Mouse (Mus musculus) kidney, embryonic 15.5 days (tissue): Measurements from ENCODE around the gene Cdc42ep1. TPM values are rescaled to one million over a fixed set of nuclear protein-coding genes. Genes with fewer than 3 reads are reported as not detected.
A peak's percentile ranks its signal among the peaks of the same experiment; 100 is the strongest.

ENCODE experiments used
- ATAC-seq: fragments of 200-750 bp; cut with Nextera tagmentation; replicated peaks from 2 replicates; pipeline ENCODE4 v1.8.0; 2017; ENCODE audit warnings: moderate TSS enrichment; ENCODE audit not compliant: low FRiP score
- H3K27ac ChIP-seq: fragments of 300-500 bp; sonication (generic); 2 replicates; pipeline ENCODE4 v1.5.1; 2015; ENCODE audit warnings: mild to moderate bottlenecking, inconsistent platforms
- H3K27me3 ChIP-seq: fragments of 300-500 bp; sonication (generic); 2 replicates; pipeline ENCODE4 v1.6.1; 2015; ENCODE audit warnings: inconsistent platforms
- H3K36me3 ChIP-seq: fragments of 300-500 bp; sonication (generic); 2 replicates; pipeline ENCODE4 v1.6.1; 2015; ENCODE audit warnings: inconsistent platforms
- H3K4me1 ChIP-seq: fragments of 300-500 bp; sonication (generic); 2 replicates; pipeline ENCODE4 v1.6.1; 2015; ENCODE audit warnings: inconsistent platforms
- H3K4me2 ChIP-seq: fragments of 300-500 bp; sonication (generic); 2 replicates; pipeline ENCODE4 v1.6.1; 2015; ENCODE audit warnings: moderate library complexity, mild to moderate bottlenecking, inconsistent platforms
- H3K4me3 ChIP-seq: fragments of 300-500 bp; sonication (generic); replicated peaks from 2 replicates; pipeline ENCODE4 v1.5.1; 2015; ENCODE audit warnings: mild to moderate bottlenecking, inconsistent platforms
- H3K9ac ChIP-seq: fragments of 300-500 bp; sonication (generic); 2 replicates; pipeline ENCODE4 v1.6.1; 2015; ENCODE audit warnings: mild to moderate bottlenecking, inconsistent platforms
- H3K9me3 ChIP-seq: fragments of 300-500 bp; sonication (generic); replicated peaks from 2 replicates; pipeline ENCODE4 v1.6.1; 2016; ENCODE audit warnings: inconsistent platforms
- WGBS: fragments of 180-500 bp; shearing (Covaris S2); methylation state at CpG from one replicate; pipeline ENCODE4 v1.1.7; 2015; ENCODE audit warnings: mixed read lengths; 5-methylcytosine and 5-hydroxymethylcytosine counted together
- microRNA-seq: library from miRNA; unstranded; fragments of <30 nt; microRNA quantifications from one replicate; pipeline ENCODE4, GENCODE M21; 2016
- polyA plus RNA-seq: library from polyadenylated mRNA; unstranded; fragments of >200 nt; fragmentation: Nextera tagmentation; extraction: Ambion mirVana; gene quantifications from 2 replicates; pipeline ENCODE4 v1.2.1, GENCODE M21; 2015

Cdc42ep1 gene
- polyA plus RNA-seq, 1 experiment from 2014 or later = 51.1 TPM

DNA sequence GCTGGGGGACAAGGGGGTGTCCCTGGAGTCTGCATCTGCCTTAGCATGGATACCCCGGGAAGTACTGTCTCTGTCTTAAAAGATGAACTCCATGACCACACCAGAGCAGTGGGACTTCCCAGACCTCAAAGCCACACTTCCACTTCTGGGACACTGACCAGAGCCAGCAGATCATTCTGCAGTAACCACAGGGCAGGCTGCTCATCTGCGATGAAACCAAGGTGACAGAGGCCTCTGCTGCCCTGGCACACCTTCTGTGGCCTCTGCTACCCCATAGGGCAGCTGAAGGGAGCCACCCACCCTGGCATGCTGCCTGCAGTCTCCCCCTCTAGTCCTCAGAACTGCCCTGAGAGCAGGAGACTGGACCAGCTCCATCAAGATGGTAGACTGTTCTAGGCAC is 53.3 kb downstream of the Cdc42ep1 start:
- no peaks in the 10 kb centered on the region for H3K27me3 ChIP-seq
- no peak overlapping the region for H3K4me2 ChIP-seq
- H3K27ac ChIP-seq = peak overlapping the region; percentile 67; the same call in 1 of the 2 replicates
- no peak for ATAC-seq
- no peak overlapping the region for H3K4me3 ChIP-seq
- WGBS = 90% methylated on average over 2 of the region's 2 CpGs
- peaks cover 32% of the 10 kb centered on the region for H3K36me3 ChIP-seq
- H3K9ac ChIP-seq = no peak overlapping the region
- H3K4me1 ChIP-seq = peaks cover 84% of the 10 kb centered on the region
- H3K9me3 ChIP-seq = no peaks in the 10 kb centered on the region

DNA sequence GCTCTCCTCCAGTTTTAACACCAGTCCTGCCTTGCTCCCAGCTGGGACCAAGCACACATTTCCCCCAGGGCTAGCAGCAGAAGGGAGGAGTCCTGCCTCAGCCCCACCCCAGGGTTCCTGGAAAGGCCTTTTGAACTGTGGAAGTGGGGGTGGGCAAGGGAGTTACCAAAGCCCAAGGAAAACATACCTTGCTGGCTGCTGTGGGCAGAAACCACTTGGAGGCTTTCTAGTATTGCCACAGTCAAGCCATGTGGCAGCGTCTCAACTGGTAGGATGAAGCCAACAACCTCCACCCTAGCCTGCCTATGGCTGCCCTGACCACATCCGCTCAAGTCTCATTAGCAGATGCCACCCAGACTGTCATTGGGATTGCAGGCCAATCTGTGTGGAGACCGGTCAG is 53.7 kb downstream of the Cdc42ep1 start:
- H3K9ac ChIP-seq = no peak overlapping the region
- 70% methylated on average over 3 of the region's 3 CpGs for WGBS
- no peak overlapping the region for H3K4me3 ChIP-seq
- peaks cover 88% of the 10 kb centered on the region for H3K4me1 ChIP-seq
- H3K27me3 ChIP-seq = no peaks in the 10 kb centered on the region
- H3K27ac ChIP-seq = no peak overlapping the region
- ATAC-seq = no peak
- H3K36me3 ChIP-seq = peaks cover 28% of the 10 kb centered on the region
- H3K9me3 ChIP-seq = no peaks in the 10 kb centered on the region
- H3K4me2 ChIP-seq = no peak overlapping the region

DNA sequence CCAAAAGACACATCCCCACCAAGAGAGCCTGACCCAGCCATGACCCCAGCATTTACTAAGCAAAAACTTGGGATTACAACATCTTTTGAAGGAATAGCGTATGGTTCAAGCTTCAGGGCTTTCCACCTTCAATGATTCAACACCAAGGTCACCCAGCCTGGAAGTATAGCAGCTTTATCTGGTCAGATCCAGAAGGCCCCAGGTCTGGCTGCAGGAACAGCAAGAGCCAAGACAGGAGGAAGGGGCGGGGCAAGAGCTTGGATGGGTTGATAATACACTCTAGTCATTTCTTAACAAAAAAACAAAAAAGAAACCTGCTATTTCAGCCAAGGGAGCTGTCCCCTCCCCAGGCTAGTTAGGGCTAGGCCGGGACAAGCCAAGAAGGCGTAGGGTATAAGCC is 55.1 kb downstream of the Cdc42ep1 start:
- peaks cover 87% of the 10 kb centered on the region for H3K4me1 ChIP-seq
- peak overlapping the region; percentile 24; the same call in 1 of the 2 replicates for H3K27ac ChIP-seq
- WGBS = 91% methylated on average over 4 of the region's 4 CpGs

DNA sequence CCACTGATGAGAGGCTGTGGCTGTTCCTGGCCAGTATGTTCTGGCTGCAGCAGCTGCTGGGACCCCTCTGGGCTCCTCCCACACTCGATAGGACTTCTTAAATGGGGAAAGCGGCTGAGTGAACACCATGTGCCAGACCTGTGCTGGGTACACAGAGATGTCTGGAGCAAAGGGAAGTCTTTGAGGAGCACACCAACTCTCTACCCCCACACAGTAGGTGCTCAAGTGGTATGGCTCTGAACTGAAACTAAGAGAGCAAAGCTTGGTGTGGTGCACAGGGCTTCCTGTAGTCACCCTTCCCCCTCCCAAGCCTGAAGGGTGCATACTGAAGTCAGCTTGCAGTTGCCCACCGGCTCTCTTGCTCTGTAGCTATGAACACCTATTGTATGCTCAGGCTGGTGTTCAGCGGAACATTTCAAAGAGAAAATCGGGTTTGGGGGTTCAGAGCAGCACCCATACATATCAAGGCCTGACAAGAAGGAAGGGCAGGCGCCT is 56.1 kb downstream of the Cdc42ep1 start:
- peak overlapping the region; percentile 63 for H3K4me3 ChIP-seq
- ATAC-seq = no peak
- H3K9ac ChIP-seq = no peak overlapping the region; the same call in 1 of the 2 replicates
- no peaks in the 10 kb centered on the region for H3K27me3 ChIP-seq
- H3K4me2 ChIP-seq = peak overlapping the region; percentile 77
- WGBS = 46% methylated on average over 6 of the region's 6 CpGs
- H3K27ac ChIP-seq = peak overlapping the region; percentile 63
- peaks cover 84% of the 10 kb centered on the region for H3K4me1 ChIP-seq
- no peaks in the 10 kb centered on the region for H3K9me3 ChIP-seq
- H3K36me3 ChIP-seq = peaks cover 21% of the 10 kb centered on the region

More for the DNA sequence above, 55.1 kb downstream of the Cdc42ep1 start:
- no peaks in the 10 kb centered on the region for H3K27me3 ChIP-seq
- ATAC-seq = no peak
- H3K4me3 ChIP-seq = no peak overlapping the region
- no peaks in the 10 kb centered on the region for H3K9me3 ChIP-seq
- H3K4me2 ChIP-seq = no peak overlapping the region
- peaks cover 22% of the 10 kb centered on the region for H3K36me3 ChIP-seq
- no peak overlapping the region for H3K9ac ChIP-seq

DNA sequence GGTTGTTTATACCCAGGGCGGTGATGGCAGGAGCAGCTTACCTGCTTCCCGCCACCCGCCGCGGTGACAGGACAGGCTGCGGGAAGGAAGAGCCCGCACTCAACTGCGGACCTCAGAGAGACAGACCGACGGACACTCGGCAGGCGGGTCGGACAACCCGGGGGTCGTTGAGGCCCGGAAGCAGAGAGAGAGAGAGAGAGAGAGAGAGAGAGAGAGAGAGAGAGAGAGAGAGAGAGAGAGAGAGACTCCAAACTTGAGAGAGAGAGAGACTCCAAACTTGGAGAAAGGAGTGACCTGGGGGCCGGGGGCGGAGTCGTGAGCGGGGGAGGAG is 57.0 kb downstream of the Cdc42ep1 start, which contains the start of gene Gm49510:
Gene Gm49510, plus strand, starts transcription at position 259 of the 331 bp plus-strand sequence.
- peaks cover 76% of the 10 kb centered on the region for H3K4me1 ChIP-seq
- H3K4me2 ChIP-seq = peak within 1 kb of the TSS; percentile 77

DNA sequence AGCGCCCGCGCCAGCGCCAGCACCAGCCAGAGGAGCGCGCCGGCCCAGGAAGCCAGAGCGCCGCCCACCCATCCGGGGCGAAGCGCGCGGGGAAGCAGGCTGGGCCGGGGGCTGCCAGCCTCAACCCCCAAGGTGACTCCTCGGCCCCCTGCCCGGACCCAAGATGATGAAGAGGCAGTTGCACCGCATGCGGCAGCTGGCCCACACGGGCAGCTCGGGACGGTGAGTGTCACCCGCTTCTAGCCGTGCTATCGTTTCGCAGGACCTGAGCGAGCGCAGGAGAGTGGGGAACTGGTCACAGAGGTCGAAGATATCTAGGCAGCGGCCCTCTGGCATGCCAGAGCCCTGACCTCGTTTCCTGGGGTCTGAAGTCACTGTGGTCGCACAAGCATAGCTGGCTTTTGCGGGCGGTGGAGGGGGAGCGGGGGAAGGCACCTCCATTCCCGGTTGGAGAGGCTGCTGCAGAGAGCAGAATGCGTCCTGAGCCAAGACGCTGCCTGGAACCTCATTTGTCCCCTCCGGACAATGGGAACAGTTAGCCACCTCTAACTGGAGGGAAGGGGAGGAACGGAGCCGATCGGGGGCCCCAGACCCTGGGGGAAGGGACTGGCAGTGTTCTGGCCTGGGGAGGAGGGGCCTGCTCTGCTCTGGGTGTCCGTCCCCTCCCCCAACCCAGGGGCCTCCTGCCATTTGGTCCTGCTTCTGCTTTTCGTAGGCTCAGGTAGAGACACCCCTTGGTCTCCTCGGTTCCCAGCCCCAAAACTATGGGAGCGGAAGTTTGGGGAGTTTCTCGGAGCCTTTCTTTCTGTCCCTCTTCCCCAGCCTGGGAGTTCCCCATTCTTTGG is 57.5 kb downstream of the Cdc42ep1 start, which contains the start of gene Sh3bp1:
Gene Sh3bp1, plus strand, starts transcription at position 29 of the 845 bp plus-strand sequence.
- H3K27ac ChIP-seq = peak within 1 kb of the TSS; percentile 63
- peak within 1 kb of the TSS; percentile 63 for H3K4me3 ChIP-seq
- H3K36me3 ChIP-seq = peaks cover 31% of the 10 kb centered on the region
- WGBS = 2% methylated on average over 47 of the region's 47 CpGs
- peak within 1 kb of the TSS; percentile 77 for H3K4me2 ChIP-seq
- ATAC-seq = 0 out of 2 replicates have a peak, but pooled peaks have one; percentile 52
- no peaks in the 10 kb centered on the region for H3K9me3 ChIP-seq
- H3K27me3 ChIP-seq = no peaks in the 10 kb centered on the region
- peaks cover 70% of the 10 kb centered on the region for H3K4me1 ChIP-seq
- H3K9ac ChIP-seq = peak within 1 kb of the TSS; percentile 61

More for the DNA sequence above, 57.0 kb downstream of the Cdc42ep1 start, which contains the start of gene Gm49510:
- peak within 1 kb of the TSS; percentile 63 for H3K4me3 ChIP-seq
- H3K27me3 ChIP-seq = no peaks in the 10 kb centered on the region
- ATAC-seq = no peak
- 2% methylated on average over 19 of the region's 20 CpGs for WGBS
- H3K9me3 ChIP-seq = no peaks in the 10 kb centered on the region
- peak within 1 kb of the TSS; percentile 61 for H3K9ac ChIP-seq
- H3K27ac ChIP-seq = peak within 1 kb of the TSS; percentile 63
- peaks cover 25% of the 10 kb centered on the region for H3K36me3 ChIP-seq

Small RNA genes lying within 50 kb of the gene (microRNA-seq; reads per million reads assigned to microRNA genes)
- not detected for gene Mir6955

Other genes starting within 250 kb of the Cdc42ep1 start
- gene Cyth4, start 245.6 kb upstream of the Cdc42ep1 start, polyA plus RNA-seq = 7.1 and 8.1 TPM in 2 replicates
- gene Elfn2, start 123.9 kb upstream of the Cdc42ep1 start, polyA plus RNA-seq = 0.04 TPM in 1 of 2 replicates, not detected in the other
- 25.4 and 25.6 TPM in 2 replicates for gene Mfng, start 69.1 kb upstream of the Cdc42ep1 start, polyA plus RNA-seq
- gene Card10, start 39.6 kb upstream of the Cdc42ep1 start, polyA plus RNA-seq = 9.1 and 9.5 TPM in 2 replicates
- 0.60 and 1.8 TPM in 2 replicates for gene Lgals2, start 12.9 kb downstream of the Cdc42ep1 start, polyA plus RNA-seq
- gene Gga1, start 34.6 kb downstream of the Cdc42ep1 start, polyA plus RNA-seq = 49.5 and 55.5 TPM in 2 replicates
- 0.14 and 0.60 TPM in 2 replicates for gene Gm49510, start 57.0 kb downstream of the Cdc42ep1 start, polyA plus RNA-seq
- gene Sh3bp1, start 57.1 kb downstream of the Cdc42ep1 start, polyA plus RNA-seq = 34.4 and 41.6 TPM in 2 replicates
- gene Pdxp, start 71.3 kb downstream of the Cdc42ep1 start, polyA plus RNA-seq = 13.7 and 15.0 TPM in 2 replicates
- 761 and 838 TPM in 2 replicates for gene Lgals1, start 84.1 kb downstream of the Cdc42ep1 start, polyA plus RNA-seq
- 54.6 and 58.9 TPM in 2 replicates for gene Nol12, start 92.3 kb downstream of the Cdc42ep1 start, polyA plus RNA-seq
- 62.9 and 66.6 TPM in 2 replicates for gene Triobp, start 105.1 kb downstream of the Cdc42ep1 start, polyA plus RNA-seq
- 513 and 545 TPM in 2 replicates for gene H1f0, start 185.8 kb downstream of the Cdc42ep1 start, polyA plus RNA-seq
- gene Galr3, start 199.3 kb downstream of the Cdc42ep1 start, polyA plus RNA-seq = 0.12 and 0.30 TPM in 2 replicates
- 47.7 and 56.3 TPM in 2 replicates for gene Ankrd54, start 220.3 kb downstream of the Cdc42ep1 start, polyA plus RNA-seq
- gene Eif3l, start 232.6 kb downstream of the Cdc42ep1 start, polyA plus RNA-seq = 243 and 247 TPM in 2 replicates